Mouse (Mus musculus): Measurements from ENCODE around the gene Lrfn3. TPM values are rescaled to one million over a fixed set of nuclear protein-coding genes. Genes with fewer than 3 reads are reported as not detected.
A peak's percentile ranks its signal among the peaks of the same experiment; 100 is the strongest.

Gene Lrfn3
- total RNA-seq, 2 experiments from 2014 or later = 18.7 to 19.5 TPM

GRCm38 (mm10) chr7:30315559-30316529, 46.7 kb downstream of the Lrfn3 start:
- no peak for DNase-seq (ENCODE audit: low spot score in 2 of 2)

DNA sequence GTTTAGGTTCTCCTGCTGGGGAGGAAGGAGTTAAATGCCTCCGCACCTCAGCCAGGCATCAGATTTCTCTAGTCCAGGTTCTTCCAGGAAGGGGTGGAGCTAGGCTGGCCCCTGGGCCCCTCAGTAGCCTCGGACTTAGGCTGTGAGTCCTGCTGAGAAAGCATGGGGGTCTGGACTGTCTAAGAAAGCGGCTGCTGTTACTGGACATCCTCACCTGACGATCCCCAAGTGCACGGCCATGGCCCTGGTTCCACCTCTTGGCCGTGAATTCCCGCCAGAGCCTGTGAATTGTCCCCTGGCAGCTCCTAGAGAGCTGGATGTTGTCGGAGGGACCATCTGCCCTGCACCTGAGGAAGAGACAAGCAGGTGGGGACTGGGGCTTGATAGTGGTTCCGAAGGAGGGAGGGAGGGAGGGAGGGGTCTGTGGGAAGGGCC, 47.8 kb downstream of the Lrfn3 start, which contains the start of gene Syne4:
TSS of gene Syne4 (plus strand) at position 87 of the 435 bp plus-strand sequence.
- DNase-seq (ENCODE audit: low spot score in 2 of 2) = no peak

DNA sequence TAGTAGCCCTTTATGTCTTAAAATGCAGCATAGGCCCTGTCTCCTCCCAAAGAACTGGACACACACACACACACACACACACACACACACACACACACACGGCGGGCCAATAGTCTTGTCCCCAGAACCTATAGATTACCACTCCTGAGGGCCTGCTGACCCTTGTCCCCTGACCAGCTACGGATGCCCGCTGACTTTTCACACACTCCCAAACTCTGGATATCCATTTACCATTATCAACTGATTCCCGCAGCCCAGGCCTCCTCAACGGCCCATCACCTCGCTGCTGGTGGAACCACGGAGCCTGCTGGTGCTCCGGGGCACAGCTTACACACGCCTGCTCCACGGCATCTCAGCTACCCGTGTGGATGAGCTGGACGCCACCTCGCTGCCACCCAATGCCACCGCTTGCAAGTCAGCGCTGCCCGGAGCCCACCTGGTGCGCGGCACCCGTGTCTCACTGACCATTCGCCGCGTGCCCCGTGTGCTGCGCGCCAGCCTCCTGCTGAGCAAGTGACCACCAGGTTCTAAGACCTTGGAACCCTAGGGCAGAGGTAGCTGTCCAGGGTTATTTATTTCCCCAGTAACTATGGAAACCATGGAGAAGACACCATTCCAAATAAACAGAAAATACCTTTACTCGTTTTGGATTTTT, 48.8 kb downstream of the Lrfn3 start:
- DNase-seq (ENCODE audit: low spot score in 2 of 2) = no peak

DNA sequence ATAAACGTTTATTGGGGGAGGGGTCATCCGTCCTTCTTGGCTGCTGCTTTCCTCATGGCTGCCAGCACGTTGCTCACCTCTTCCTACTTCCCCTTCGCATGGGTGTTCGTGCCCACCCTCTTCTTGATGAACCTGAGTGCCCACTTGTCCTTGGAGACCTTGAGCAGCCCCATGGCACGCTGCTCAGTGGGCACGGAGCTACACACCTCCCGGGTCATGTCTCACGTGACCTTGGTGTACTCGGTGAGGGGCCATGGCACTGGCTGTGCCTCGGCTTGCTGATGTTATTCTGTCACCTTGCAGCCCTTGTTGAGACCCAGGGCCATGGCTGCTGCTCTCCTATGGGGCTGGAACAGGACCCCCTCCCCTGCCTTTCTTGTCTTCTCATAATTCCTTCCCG, 52.4 kb downstream of the Lrfn3 start:
- no peak for DNase-seq (ENCODE audit: low spot score in 2 of 2)

DNA sequence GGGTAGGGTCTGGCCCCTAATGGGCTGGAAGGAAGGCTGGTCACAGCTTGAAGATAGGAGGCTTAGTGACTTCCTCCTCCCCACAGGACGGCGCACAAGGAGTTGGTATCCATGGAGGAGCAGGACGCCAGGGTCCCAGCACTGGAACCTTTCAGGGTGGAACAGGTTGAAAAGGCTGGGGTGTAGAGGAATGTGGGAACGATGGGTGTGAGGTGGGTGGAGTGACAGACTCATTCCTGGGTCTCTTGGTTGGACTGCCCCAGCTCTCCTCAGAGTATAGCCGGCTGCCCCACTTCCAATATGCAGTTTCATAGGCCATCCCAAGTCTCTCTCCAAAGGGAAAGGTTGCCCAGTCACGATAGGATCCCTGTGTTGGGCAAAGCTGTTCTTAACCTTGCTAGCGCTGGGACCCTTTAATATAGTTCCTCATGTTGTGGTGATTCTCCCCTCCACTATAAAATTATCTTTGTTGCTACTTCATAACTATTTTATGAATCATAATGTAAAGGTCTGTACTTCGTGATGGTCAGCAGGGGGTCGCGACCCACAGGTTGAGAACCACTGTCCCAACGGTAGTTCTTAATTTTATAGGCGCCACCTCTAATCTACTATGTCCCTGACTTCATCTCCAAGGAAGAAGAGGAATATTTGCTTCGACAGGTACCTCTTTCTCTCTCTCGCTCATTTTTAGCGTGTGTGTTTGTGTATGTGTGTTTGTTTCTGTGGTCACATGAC, 53.0 kb downstream of the Lrfn3 start:
- DNase-seq (ENCODE audit: low spot score in 2 of 2) = no peak

DNA sequence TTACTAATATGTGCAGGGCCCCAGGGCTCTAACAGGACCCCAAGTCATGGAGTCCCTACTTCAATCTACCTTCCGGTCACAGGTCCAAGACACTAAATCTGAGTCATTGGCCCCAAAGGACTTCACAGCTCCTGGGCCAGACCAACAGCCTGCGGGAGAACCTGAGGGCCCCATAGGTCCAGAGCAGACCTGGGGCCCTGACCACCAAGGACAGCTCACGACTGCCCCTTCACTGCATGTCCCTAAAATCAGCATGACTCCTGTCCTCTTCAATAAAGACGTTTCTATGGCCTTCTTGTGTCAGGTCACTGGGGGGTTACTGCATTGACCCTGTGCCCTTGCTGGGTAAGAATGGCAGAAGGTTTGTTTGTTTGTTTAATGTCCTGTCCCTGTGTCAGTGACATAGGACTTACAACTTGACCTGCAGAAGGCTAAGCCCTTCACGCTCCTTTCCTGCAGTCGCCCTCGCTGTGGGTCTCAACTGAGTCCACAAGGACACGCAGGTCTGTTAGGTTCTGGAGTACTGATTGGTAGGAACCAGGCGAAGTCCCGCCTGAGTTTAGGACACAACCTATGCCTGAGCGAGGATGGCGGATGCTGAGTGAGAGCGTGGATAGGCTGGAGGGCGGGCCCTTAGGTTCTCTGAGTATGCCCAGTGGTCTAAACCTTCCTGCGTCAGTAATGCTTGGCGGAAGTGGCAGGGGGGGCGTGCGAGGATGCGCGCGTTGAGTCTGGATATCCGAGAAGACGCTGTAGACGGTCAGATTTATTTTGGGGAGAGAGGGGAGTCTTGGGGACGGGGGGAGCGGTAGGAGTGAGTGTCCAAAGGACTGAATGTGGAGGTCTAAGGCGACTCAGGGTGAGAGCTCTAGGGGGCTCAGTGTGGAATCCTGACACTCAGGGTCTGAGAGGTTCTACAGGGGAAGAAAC, 54.2 kb downstream of the Lrfn3 start, which contains the start of gene Alkbh6:
TSS of gene Alkbh6 (plus strand) at position 642 of the 930 bp plus-strand sequence.
- DNase-seq (ENCODE audit: low spot score in 2 of 2) = peak; percentile 60 to 85

- DNase-seq (ENCODE audit: low spot score in 2 of 2) = no peak
Measured at GRCm38 (mm10) chr7:30306083-30306779, 56.3 kb downstream of the Lrfn3 start.

Other genes starting within 250 kb of the Lrfn3 start
- 10 to 100 TPM in 1 of 2 experiments, 1 to 10 TPM in 1; 8.0 to 10.2 TPM for gene Zfp382, start 240.8 kb downstream of the Lrfn3 start, total RNA-seq (2021)
- gene Zfp146, start 193.0 kb downstream of the Lrfn3 start, total RNA-seq (2021) = 10 to 100 TPM; 77.4 to 83.3 TPM
- 100 to 1,000 TPM; 176 to 250 TPM for gene Cox7a1, start 178.6 kb downstream of the Lrfn3 start, total RNA-seq (2021)
- gene Capns1, start 164.0 kb downstream of the Lrfn3 start, total RNA-seq (2021) = 100 to 1,000 TPM; 418 to 431 TPM
- gene Polr2i, start 130.8 kb downstream of the Lrfn3 start, total RNA-seq (2021) = 10 to 100 TPM; 82.1 to 84.3 TPM
- 10 to 100 TPM; 84.3 to 85.1 TPM for gene Tbcb, start 130.5 kb downstream of the Lrfn3 start, total RNA-seq (2021)
- not detected for gene Ovol3, start 127.0 kb downstream of the Lrfn3 start, total RNA-seq (2021)
- under 1 TPM; 0.54 to 0.70 TPM for gene Thap8, start 82.7 kb downstream of the Lrfn3 start, total RNA-seq (2021)
- 10 to 100 TPM; 12.1 to 13.5 TPM for gene Wdr62, start 82.4 kb downstream of the Lrfn3 start, total RNA-seq (2021)
- 10 to 100 TPM; 50.8 to 59.8 TPM for gene Clip3, start 71.0 kb downstream of the Lrfn3 start, total RNA-seq (2021)
- 10 to 100 TPM; 58.1 to 59.4 TPM for gene Alkbh6, start 54.1 kb downstream of the Lrfn3 start, total RNA-seq (2021)
- 10 to 100 TPM; 40.1 to 60.6 TPM for gene Syne4, start 48.0 kb downstream of the Lrfn3 start, total RNA-seq (2021)
- gene E130208F15Rik, start 41.0 kb downstream of the Lrfn3 start, total RNA-seq (2021) = 1 to 10 TPM; 1.4 to 1.7 TPM
- 10 to 100 TPM; 12.4 to 15.0 TPM for gene Sdhaf1, start 38.9 kb downstream of the Lrfn3 start, total RNA-seq (2021)
- gene Tyrobp, start 51.0 kb upstream of the Lrfn3 start, total RNA-seq (2021) = 10 to 100 TPM; 26.6 to 40.2 TPM
- 1 to 10 TPM; 1.6 to 2.2 TPM for gene Hcst, start 57.1 kb upstream of the Lrfn3 start, total RNA-seq (2021)
- 1 to 10 TPM; 2.1 to 2.3 TPM for gene Nfkbid, start 59.0 kb upstream of the Lrfn3 start, total RNA-seq (2021)
- gene Aplp1, start 82.8 kb upstream of the Lrfn3 start, total RNA-seq (2021) = 10 to 100 TPM; 49.5 to 59.1 TPM
- 1 to 10 TPM in 1 of 2 experiments, under 1 TPM in 1; 0.14 to 1.3 TPM for gene Kirrel2, start 94.9 kb upstream of the Lrfn3 start, total RNA-seq (2021)
- gene Nphs1, start 95.5 kb upstream of the Lrfn3 start, total RNA-seq (2021) = 1 to 10 TPM in 1 of 2 experiments, under 1 TPM in 1; 0.08 to 7.1 TPM
- gene Prodh2, start 130.8 kb upstream of the Lrfn3 start, total RNA-seq (2021) = 10 to 100 TPM; 11.6 to 24.9 TPM
- gene Arhgap33, start 172.3 kb upstream of the Lrfn3 start, total RNA-seq (2021) = 10 to 100 TPM; 19.3 to 22.9 TPM
- gene Hspb6, start 189.4 kb upstream of the Lrfn3 start, total RNA-seq (2021) = 10 to 100 TPM; 36.3 to 45.7 TPM
- 10 to 100 TPM; 12.9 to 16.3 TPM for gene Proser3, start 189.5 kb upstream of the Lrfn3 start, total RNA-seq (2021)
- 10 to 100 TPM; 67.7 to 78.0 TPM for gene Lin37, start 197.1 kb upstream of the Lrfn3 start, total RNA-seq (2021)
- gene U2af1l4, start 200.5 kb upstream of the Lrfn3 start, total RNA-seq (2021) = 10 to 100 TPM; 70.4 to 75.2 TPM
- 1 to 10 TPM; 7.6 to 8.7 TPM for gene Gm49396, start 200.6 kb upstream of the Lrfn3 start, total RNA-seq (2021)
- 100 to 1,000 TPM; 125 to 131 TPM for gene Psenen, start 200.9 kb upstream of the Lrfn3 start, total RNA-seq (2021)
- 1 to 10 TPM; 4.5 to 5.2 TPM for gene Igflr1, start 202.7 kb upstream of the Lrfn3 start, total RNA-seq (2021)
- gene Kmt2b, start 226.0 kb upstream of the Lrfn3 start, total RNA-seq (2021) = 10 to 100 TPM; 71.4 to 84.4 TPM
- gene Zbtb32, start 236.1 kb upstream of the Lrfn3 start, total RNA-seq (2021) = under 1 TPM in 1 of 2 experiments, not detected in 1; 0.65 TPM

Measured in adrenal gland, postnatal 4 days (tissue).